13 mouse cellular contexts compared by ENCODE assay signal in the genomic region with DNA sequence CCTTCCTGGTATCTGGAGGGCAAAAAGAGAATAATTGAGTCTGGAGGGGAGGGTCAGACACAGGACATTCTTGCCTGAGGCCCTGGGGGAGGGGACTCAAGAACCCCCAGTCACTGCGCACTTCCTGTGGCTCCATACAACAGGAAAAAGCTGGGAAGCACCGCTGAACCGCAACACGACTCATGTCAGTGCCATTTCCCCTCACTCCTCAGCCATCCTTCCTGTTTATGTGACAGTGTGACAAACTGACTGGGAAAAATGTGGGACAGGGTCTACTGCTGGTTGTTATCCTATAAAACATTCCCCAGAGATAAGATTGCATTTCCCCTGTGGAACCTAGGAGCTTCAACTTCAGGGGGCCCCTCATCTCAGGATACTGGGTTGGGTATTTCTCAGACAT. TPM values are rescaled to one million over a fixed set of nuclear protein-coding genes. Genes with fewer than 3 reads are reported as not detected.
DNase-seq lines count a peak whose midpoint lies in the region; ATAC-seq lines count a peak whose summit lies in the region.
"Had no signal": no experiment of that assay in that cellular context is flagged by ENCODE, and none has a peak within 500 bp of the region (broad histone marks: within the 10 kb centered on the region; RNA-seq: fewer than 3 reads in every experiment).

No protein-coding gene starts in this region.

- no peaks in the 10 kb centered on the region for H3K9me3 ChIP-seq in liver, embryonic 12.5 days (replicated peaks)
- no peaks in the 10 kb centered on the region for H3K9me3 ChIP-seq in midbrain, embryonic 14.5 days (ENCODE audit: control insufficient read depth, low read length)
- H3K9me3 ChIP-seq: forebrain, embryonic 10.5 days had no signal

- peaks cover 49% of the 10 kb centered on the region for H3K4me1 ChIP-seq in liver, embryonic 12.5 days
- no peaks in the 10 kb centered on the region for H3K4me1 ChIP-seq in midbrain, embryonic 14.5 days (ENCODE audit: control insufficient read depth, insufficient read depth, low read length)
- H3K4me1 ChIP-seq: forebrain, embryonic 10.5 days had no signal

- intact Hi-C loops in heart, postnatal 25 days (cut with DNase I): no loop called here

- H3K27me3 ChIP-seq in liver, embryonic 12.5 days (replicated peaks): no peaks in the 10 kb centered on the region
- H3K27me3 ChIP-seq in midbrain, embryonic 14.5 days (ENCODE audit: control insufficient read depth, insufficient read depth, low read length): no peaks in the 10 kb centered on the region
- H3K27me3 ChIP-seq: CH12.LX had no signal

- no peak overlapping the region for H3K4me2 ChIP-seq in liver, embryonic 12.5 days
- H3K4me2 ChIP-seq in midbrain, embryonic 14.5 days (ENCODE audit: low read length): no peak overlapping the region

- H3K27ac ChIP-seq in liver, embryonic 12.5 days: peak overlapping the region; percentile 49
- no peak overlapping the region for H3K27ac ChIP-seq in midbrain, embryonic 14.5 days (replicated peaks; ENCODE audit: low read depth, low read length)
- H3K27ac ChIP-seq: forebrain, embryonic 10.5 days; macrophage had no signal

- H3K9ac ChIP-seq in liver, embryonic 12.5 days: no peak overlapping the region
- H3K9ac ChIP-seq in midbrain, embryonic 14.5 days (replicated peaks; ENCODE audit: low read length): no peak overlapping the region

- peak; percentile 32 for DNase-seq in heart, adult 8-10 months (ENCODE audit: low spot score)
- no peak for DNase-seq in heart, postnatal 25 days (ENCODE audit: low spot score)
- peak; percentile 18 for DNase-seq in kidney, adult 9 months
- peak; percentile 68 to 84 for DNase-seq in lung, postnatal 4 days
- DNase-seq in midbrain, embryonic 14.5 days: no peak
- DNase-seq in right cerebral cortex, postnatal 36 days (ENCODE audit: low spot score in 2 of 2): no peak
- DNase-seq: gastrocnemius, postnatal 25 days; right cerebral cortex, adult 18-20 months had no signal

- ATAC-seq in liver, embryonic 12.5 days: 0 out of 2 replicates have a peak, but pooled peaks have one; percentile 20
- no peak for ATAC-seq in CD4-positive, CD25-positive, alpha-beta regulatory T cell, adult 4 months
- no peak for ATAC-seq in midbrain, embryonic 14.5 days (ENCODE audit: low FRiP score, low TSS enrichment)

- 0 out of 2 replicates have a peak, but pooled peaks cover 9% of the 10 kb centered on the region for H3K36me3 ChIP-seq in liver, embryonic 12.5 days
- no peaks in the 10 kb centered on the region for H3K36me3 ChIP-seq in midbrain, embryonic 14.5 days (ENCODE audit: control insufficient read depth, insufficient read depth, low read length)
- H3K36me3 ChIP-seq: forebrain, embryonic 10.5 days had no signal

- 35% methylated on average over 4 of the region's 4 CpGs for WGBS in liver, embryonic 12.5 days (ENCODE audit: insufficient replicate concordance)
- WGBS in midbrain, embryonic 14.5 days: 88% methylated on average over 4 of the region's 4 CpGs

- H3K4me3 ChIP-seq in liver, embryonic 12.5 days: no peak overlapping the region
- H3K4me3 ChIP-seq in midbrain, embryonic 14.5 days (replicated peaks; ENCODE audit: low read depth, low read length): no peak overlapping the region
- H3K4me3 ChIP-seq: forebrain, embryonic 10.5 days had no signal

RNA-seq across cellular contexts. Expression of gene Lyve1, which starts 13.9 kb away (rescaled TPM):
- total RNA-seq in heart, adult 8-10 months (2022): 10 to 100 TPM; 10.4 to 16.8 (median 13.0) TPM
- total RNA-seq in heart, postnatal 25 days (2021): 10 to 100 TPM; 21.8 to 22.0 TPM
- 26.7 and 28.6 TPM in 2 replicates for polyA plus RNA-seq in liver, embryonic 12.5 days (2016; fragmentation: Nextera tagmentation; extraction: Ambion mirVana)
- not detected for polyA plus RNA-seq in CD4-positive, CD25-positive, alpha-beta regulatory T cell, adult 4 months (2017; shearing (Covaris generic))
- 4.7 TPM in 1 of 2 replicates, not detected in the other for polyA plus RNA-seq in midbrain, embryonic 14.5 days (2014; fragmentation: Nextera tagmentation; extraction: Ambion mirVana)
- total RNA-seq: CH12.LX had no signal

RNA-seq across cellular contexts. Expression of gene Rnf141, which starts 32.7 kb away (rescaled TPM):
- total RNA-seq in heart, adult 8-10 months (2022): 10 to 100 TPM; 36.4 to 44.5 (median 39.8) TPM
- 10 to 100 TPM; 31.9 to 41.0 TPM for total RNA-seq in heart, postnatal 25 days (2021)
- polyA plus RNA-seq in liver, embryonic 12.5 days (2016; fragmentation: Nextera tagmentation; extraction: Ambion mirVana): 29.1 and 31.7 TPM in 2 replicates
- 10 to 100 TPM; 13.4 to 16.2 TPM for polyA plus RNA-seq in CD4-positive, CD25-positive, alpha-beta regulatory T cell, adult 4 months (2017; shearing (Covaris generic))
- polyA plus RNA-seq in midbrain, embryonic 14.5 days (2014; fragmentation: Nextera tagmentation; extraction: Ambion mirVana): 24.0 and 38.3 TPM in 2 replicates

Comparison
In these comparisons a context has a peak if more than half of its experiments do, and no peak if none do; other contexts are left out.
1. DNase-seq: peak in heart, adult 8-10 months (single experiment), kidney, adult 9 months (single experiment) and lung, postnatal 4 days (2 of 2); none in heart, postnatal 25 days (single experiment), midbrain, embryonic 14.5 days (single experiment) and right cerebral cortex, postnatal 36 days (0 of 2).